Comparison of ENCODE assay signal across 16 mouse cellular contexts in the genomic region with DNA sequence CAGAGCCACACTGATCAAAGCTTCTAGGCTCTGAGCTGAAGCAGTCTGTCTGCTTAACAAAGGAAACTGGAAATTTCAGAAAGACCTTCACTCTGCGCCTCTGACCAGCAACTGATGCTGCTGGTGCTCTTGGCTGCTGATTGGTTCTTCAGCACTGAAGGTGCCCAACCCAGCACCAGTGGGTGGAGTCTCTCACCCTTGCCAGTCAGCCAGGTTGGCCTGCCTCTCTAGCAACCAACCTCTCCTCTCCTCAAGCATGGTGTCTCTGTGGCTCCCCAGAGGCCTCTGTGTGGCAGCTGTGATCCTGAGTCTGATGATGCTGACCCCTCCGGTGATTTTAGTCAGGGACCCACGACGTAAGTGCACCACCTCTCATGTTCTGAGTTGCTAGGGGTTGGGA. TPM values are rescaled to one million over a fixed set of nuclear protein-coding genes. Genes with fewer than 3 reads are reported as not detected.
A peak's percentile ranks its signal among the peaks of the same experiment; 100 is the strongest.
DNase-seq lines count a peak whose midpoint lies in the region; ATAC-seq and TF ChIP-seq lines count a peak whose summit lies in the region.
"Had no signal": no experiment of that assay in that cellular context is flagged by ENCODE, and none has a peak within 500 bp of the region (broad histone marks: within the 10 kb centered on the region; RNA-seq: fewer than 3 reads in every experiment).

A gene (plus strand): TSS at position 230 of the 400 bp plus-strand sequence.

- ATAC-seq in lung, postnatal 0 days, result no peak
- 0 out of 2 replicates have a peak, but pooled peaks have one; percentile 37 for ATAC-seq in megakaryocyte-erythroid progenitor cell, adult 5-6 weeks (replicated peaks; ENCODE audit: low FRiP score, low TSS enrichment, poor library complexity, severe bottlenecking)
- no peak for ATAC-seq in hindbrain, embryonic 12.5 days (ENCODE audit: low FRiP score)
- ATAC-seq: activated CD4-positive, CD25-positive, alpha-beta regulatory T cell, adult 4 months had no signal

- H3K27me3 ChIP-seq in lung, postnatal 0 days (replicated peaks; ENCODE audit: insufficient read depth, low read length), result no peaks in the 10 kb centered on the region
- H3K27me3 ChIP-seq in hindbrain, embryonic 12.5 days, result no peaks in the 10 kb centered on the region
- H3K27me3 ChIP-seq: heart, embryonic 12.5 days; hindbrain, embryonic 13.5 days; liver, embryonic 15.5 days; midbrain, embryonic 12.5 days had no signal

- no peaks in the 10 kb centered on the region for H3K36me3 ChIP-seq in lung, postnatal 0 days (ENCODE audit: insufficient read depth, low read length)
- no peaks in the 10 kb centered on the region for H3K36me3 ChIP-seq in hindbrain, embryonic 12.5 days
- H3K36me3 ChIP-seq: G1E; heart, embryonic 12.5 days; hindbrain, embryonic 13.5 days; liver, embryonic 15.5 days; midbrain, embryonic 12.5 days had no signal

- TF ChIP-seq EP300 in lung, postnatal 0 days (IDR thresholded peaks at IDR 0.05), result no peak

- H3K4me1 ChIP-seq in lung, postnatal 0 days (ENCODE audit: insufficient read depth, low read depth, low read length), result no peaks in the 10 kb centered on the region
- no peaks in the 10 kb centered on the region for H3K4me1 ChIP-seq in hindbrain, embryonic 12.5 days
- H3K4me1 ChIP-seq: heart, embryonic 12.5 days; hindbrain, embryonic 13.5 days; liver, embryonic 15.5 days; midbrain, embryonic 12.5 days had no signal

- no peak within 1 kb of the TSS for H3K27ac ChIP-seq in lung, postnatal 0 days (ENCODE audit: low read length)
- no peak within 1 kb of the TSS for H3K27ac ChIP-seq in hindbrain, embryonic 12.5 days
- H3K27ac ChIP-seq: hindbrain, embryonic 13.5 days; liver, embryonic 15.5 days; midbrain, embryonic 12.5 days had no signal

- H3K9ac ChIP-seq in lung, postnatal 0 days (replicated peaks; ENCODE audit: low read depth), result no peak within 1 kb of the TSS
- no peak within 1 kb of the TSS for H3K9ac ChIP-seq in hindbrain, embryonic 12.5 days
- H3K9ac ChIP-seq: heart, embryonic 12.5 days; hindbrain, embryonic 13.5 days; liver, embryonic 15.5 days; midbrain, embryonic 12.5 days had no signal

- 45% methylated on average over 4 of the region's 4 CpGs for WGBS in lung, postnatal 0 days
- 35% methylated on average over 4 of the region's 4 CpGs for WGBS in hindbrain, embryonic 12.5 days

- H3K4me3 ChIP-seq in lung, postnatal 0 days (ENCODE audit: low read depth, low read length), result no peak within 1 kb of the TSS
- H3K4me3 ChIP-seq in hindbrain, embryonic 12.5 days, result no peak within 1 kb of the TSS
- H3K4me3 ChIP-seq: heart, embryonic 12.5 days; hindbrain, embryonic 13.5 days; liver, embryonic 15.5 days; midbrain, embryonic 12.5 days had no signal

- TF ChIP-seq CTCF in lung, postnatal 0 days (IDR thresholded peaks at IDR 0.05), result no peak
- no peak for TF ChIP-seq CTCF in brain, embryonic 14.5 days (IDR thresholded peaks at IDR 0.05; ENCODE audit: borderline replicate concordance, extremely low read depth, insufficient read depth, insufficient read length)

- H3K4me2 ChIP-seq in lung, postnatal 0 days (replicated peaks; ENCODE audit: low read depth, low read length), result no peak within 1 kb of the TSS
- H3K4me2 ChIP-seq in hindbrain, embryonic 12.5 days (replicated peaks), result no peak within 1 kb of the TSS
- H3K4me2 ChIP-seq: heart, embryonic 12.5 days; hindbrain, embryonic 13.5 days; liver, embryonic 15.5 days; midbrain, embryonic 12.5 days had no signal

- no peaks in the 10 kb centered on the region for H3K9me3 ChIP-seq in lung, postnatal 0 days (ENCODE audit: low read length)
- no peaks in the 10 kb centered on the region for H3K9me3 ChIP-seq in hindbrain, embryonic 12.5 days (replicated peaks)
- H3K9me3 ChIP-seq: G1E; heart, embryonic 12.5 days; hindbrain, embryonic 13.5 days; liver, embryonic 15.5 days; midbrain, embryonic 12.5 days had no signal

- no peak for TF ChIP-seq POLR2A in brain, embryonic 14.5 days (IDR thresholded peaks at IDR 0.05; ENCODE audit: borderline replicate concordance, extremely low read depth, insufficient read depth, insufficient read length, poor library complexity, severe bottlenecking)

- peak; percentile 33 for DNase-seq in lung, postnatal 25 days (ENCODE audit: low spot score)
- no peak for DNase-seq in lung, postnatal 0 days (ENCODE audit: low spot score)
- DNase-seq in brain, embryonic 14.5 days (ENCODE audit: low read depth), result peak; percentile 13
- peak; percentile 21 to 35 for DNase-seq in thymus, postnatal 36 days
- no peak for DNase-seq in left cerebral cortex, adult 9 months (ENCODE audit: low spot score in 2 of 2)
- DNase-seq: kidney, adult 8-10 months; left cerebral cortex, postnatal 4 days; right cerebral cortex, postnatal 4 days had no signal

RNA-seq across cellular contexts. Expression of the gene that starts here (rescaled TPM):
- polyA plus RNA-seq in lung, postnatal 0 days (2015; fragmentation: Nextera tagmentation; extraction: Ambion mirVana), result not detected in 2 replicates
- polyA plus RNA-seq in brain, embryonic 14.5 days (2012; rRNA removed), result 0.09 and 0.18 TPM in 2 replicates
- 0.50 TPM in 1 of 2 replicates, not detected in the other for total RNA-seq in megakaryocyte-erythroid progenitor cell, adult 5-6 weeks (2014; fragmentation: Nextera tagmentation)
- total RNA-seq in megakaryocyte-erythroid progenitor cell, adult 5-6 weeks (2017), result not detected in 2 replicates
- 0.06 TPM in 1 of 2 replicates, not detected in the other for polyA plus RNA-seq in hindbrain, embryonic 12.5 days (2016; fragmentation: Nextera tagmentation; extraction: Ambion mirVana)
- total RNA-seq: left cerebral cortex, postnatal 4 days had no signal
- polyA plus RNA-seq: G1E; heart, embryonic 12.5 days; liver, embryonic 15.5 days; midbrain, embryonic 12.5 days had no signal

Comparison
In these comparisons a context has a peak if more than half of its experiments do, and no peak if none do; other contexts are left out.
1. DNase-seq: peak in lung, postnatal 25 days (single experiment) and thymus, postnatal 36 days (2 of 2); none in lung, postnatal 0 days (single experiment) and left cerebral cortex, adult 9 months (0 of 2).
2. Peak in DNase-seq in brain, embryonic 14.5 days; RNA of the gene not detected or under 1 TPM.
3. Peak in ATAC-seq in megakaryocyte-erythroid progenitor cell, adult 5-6 weeks; RNA of the gene not detected or under 1 TPM.